Mouse (Mus musculus): ENCODE data around the gene Flt3.

DNA sequence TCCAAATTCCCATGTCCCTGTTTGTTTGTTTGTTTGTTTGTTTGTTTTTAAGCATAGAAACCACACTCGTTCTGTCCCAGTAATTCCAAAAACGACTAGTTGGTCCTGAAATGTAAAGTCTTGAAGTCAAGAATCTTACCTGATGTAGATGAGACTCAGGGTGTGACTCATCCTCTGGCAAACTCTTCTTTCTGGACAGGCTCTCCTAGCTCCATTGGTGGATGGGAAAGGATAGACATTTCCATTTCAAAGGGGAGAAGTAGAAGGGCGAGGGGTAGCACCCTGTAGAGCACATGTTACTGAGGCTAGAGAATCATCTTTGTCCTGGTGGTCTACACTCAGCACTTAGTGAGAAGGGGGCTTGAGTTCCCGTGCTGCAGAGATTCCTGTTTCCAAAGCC is 42.5 kb upstream of the Flt3 start:
- no peak for TF ChIP-seq POLR2A (IDR thresholded peaks at IDR 0.05; ENCODE audit: low read depth, low read length)
- TF ChIP-seq CTCF (IDR thresholded peaks at IDR 0.05; ENCODE audit: borderline replicate concordance, insufficient read depth, low read length) = no peak

All from embryonic fibroblast, embryonic 13.5 days (primary cell).